25 mouse cellular contexts compared by ENCODE assay signal in genomic region chr8:84046505-84046904, GRCm38 (mm10). TPM values are rescaled to one million over a fixed set of nuclear protein-coding genes. Genes with fewer than 3 reads are reported as not detected.
"Had no signal": no experiment of that assay in that cellular context is flagged by ENCODE, and none has a peak within 500 bp of the region (broad histone marks: within the 10 kb centered on the region; RNA-seq: fewer than 3 reads in every experiment).

No protein-coding gene starts in this region.

- H3K9ac ChIP-seq: lung, embryonic 14.5 days; midbrain, embryonic 12.5 days; neural tube, embryonic 13.5 days; neural tube, embryonic 15.5 days had no signal

- ATAC-seq: midbrain, embryonic 16.5 days had no signal

- H3K27ac ChIP-seq: macrophage; midbrain, embryonic 10.5 days; midbrain, embryonic 12.5 days; neural tube, embryonic 13.5 days; neural tube, embryonic 15.5 days had no signal

- DNase-seq: lung, adult 18-20 months; lung, embryonic 14.5 days; lung, postnatal 10 days; midbrain, embryonic 14.5 days; retina, postnatal 1 day; right cerebral cortex, adult 18-20 months; right cerebral cortex, postnatal 25 days; right cerebral cortex, postnatal 4 days; spleen, adult 18-20 months; thymus, adult 18-20 months; thymus, postnatal 25 days; thymus, postnatal 4 days had no signal

- H3K9me3 ChIP-seq: midbrain, embryonic 10.5 days; midbrain, embryonic 12.5 days; neural tube, embryonic 13.5 days; neural tube, embryonic 15.5 days had no signal

- H3K36me3 ChIP-seq: midbrain, embryonic 10.5 days; midbrain, embryonic 12.5 days; neural tube, embryonic 13.5 days; neural tube, embryonic 15.5 days had no signal

- H3K4me3 ChIP-seq: midbrain, embryonic 10.5 days; midbrain, embryonic 12.5 days; myocyte; neural tube, embryonic 13.5 days; neural tube, embryonic 15.5 days had no signal

RNA-seq across cellular contexts. Expression of gene Rln3, which starts 1.7 kb away (rescaled TPM):
- total RNA-seq: megakaryocyte progenitor cell, adult 5-6 weeks; megakaryocyte-erythroid progenitor cell, adult 5-6 weeks had no signal
- polyA plus RNA-seq: liver, embryonic 16.5 days; lung, embryonic 14.5 days; lung, embryonic 16.5 days; macrophage; midbrain, embryonic 12.5 days; myocyte; neural tube, embryonic 11.5 days; neural tube, embryonic 13.5 days; stomach, embryonic 14.5 days had no signal

RNA-seq across cellular contexts. Expression of gene Palm3, which starts 25.2 kb away (rescaled TPM):
- total RNA-seq: megakaryocyte progenitor cell, adult 5-6 weeks; megakaryocyte-erythroid progenitor cell, adult 5-6 weeks had no signal
